Mouse (Mus musculus) gastrocnemius, postnatal 4 days (tissue): ENCODE measurements at regions not wholly inside any gene's neighbourhood (a gene's known extent, or its start where the extent isn't known, plus 50 kb on each side); places are given as distances from the start of the nearest gene placed in this dataset.
A peak's percentile ranks its signal among the peaks of the same experiment; 100 is the strongest.

Experiments used
- DNase-seq, 2 experiments: peaks; one replicate each; pipeline ENCODE4 v3.0.0; 2021 to 2022; ENCODE audit warnings: low spot score in 2 of 2, mixed read lengths in 2 of 2

DNA sequence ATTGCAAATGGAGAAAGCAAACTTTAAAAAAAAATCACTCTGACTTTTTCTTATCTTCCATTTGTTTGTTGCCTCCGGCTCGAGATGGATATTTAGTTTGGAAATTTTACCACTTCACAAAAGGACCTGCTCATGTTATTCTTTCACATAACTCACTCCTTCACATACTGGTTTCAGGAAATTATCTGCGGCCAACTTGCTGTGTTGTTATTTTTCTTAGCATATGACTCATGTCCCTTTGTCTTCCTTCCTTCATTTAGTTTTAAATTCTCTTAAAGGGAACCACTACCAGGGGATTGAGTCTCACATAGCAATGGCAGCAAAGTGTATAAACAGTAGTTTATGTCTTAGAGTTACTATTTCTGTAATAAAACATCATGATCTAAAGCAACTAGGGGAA lies 217.8 kb downstream of the Ahr start:
- no peak for DNase-seq

DNA sequence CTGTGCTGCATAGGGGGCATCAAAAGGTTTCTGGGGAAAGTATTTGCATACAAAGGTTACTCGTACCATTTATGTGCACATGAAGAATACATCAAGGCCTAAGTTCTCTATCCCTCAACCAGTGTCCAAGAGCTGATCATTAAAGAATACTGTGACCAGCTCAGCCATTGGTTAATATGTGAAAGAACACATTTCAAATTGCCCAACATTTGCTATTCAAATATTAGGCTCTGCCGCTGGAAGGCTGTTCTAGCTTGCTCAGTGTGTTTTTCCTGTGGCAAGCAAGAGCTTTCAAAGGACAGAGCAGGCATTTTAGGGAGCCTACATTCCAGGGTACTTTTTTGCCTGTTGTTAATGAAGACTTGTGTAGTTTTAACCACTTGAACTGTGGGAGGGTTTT lies 220.8 kb downstream of the Ahr start:
- no peak for DNase-seq

DNA sequence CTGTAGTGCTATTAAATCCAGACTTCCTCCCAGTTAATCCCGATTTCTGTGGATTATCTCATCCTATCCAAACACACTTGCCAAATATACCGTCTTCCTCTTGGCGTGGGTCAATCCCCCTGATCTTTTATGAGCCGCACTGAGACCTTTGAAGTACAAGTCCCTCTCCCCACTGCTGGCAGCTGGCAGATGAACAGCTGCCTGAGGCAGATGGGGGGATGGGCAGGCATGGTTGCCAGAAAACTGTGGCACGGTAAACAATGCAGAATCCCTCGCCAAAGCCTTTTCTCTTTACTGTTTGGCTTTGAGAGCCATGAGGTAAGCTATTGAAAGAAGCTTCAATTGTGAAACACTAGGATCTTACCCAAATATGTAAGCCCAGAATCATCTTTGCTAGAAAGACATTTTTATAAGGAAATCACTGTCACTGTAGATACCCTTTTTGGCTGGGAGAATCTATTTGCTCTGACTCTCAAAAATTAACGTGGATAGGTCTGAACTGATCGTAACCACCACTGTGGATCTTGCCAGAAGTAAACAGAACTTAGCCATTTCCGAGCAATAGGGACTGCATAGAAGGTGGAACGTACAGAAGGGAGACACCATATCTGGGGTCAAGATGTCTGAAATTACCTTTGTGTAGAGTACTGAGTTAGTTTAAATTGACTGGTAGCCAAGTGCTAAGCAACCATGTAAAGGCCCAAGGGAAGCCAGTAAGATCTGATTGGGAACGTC lies 221.5 kb downstream of the Ahr start:
- peak; percentile 41 to 77 for DNase-seq

DNA sequence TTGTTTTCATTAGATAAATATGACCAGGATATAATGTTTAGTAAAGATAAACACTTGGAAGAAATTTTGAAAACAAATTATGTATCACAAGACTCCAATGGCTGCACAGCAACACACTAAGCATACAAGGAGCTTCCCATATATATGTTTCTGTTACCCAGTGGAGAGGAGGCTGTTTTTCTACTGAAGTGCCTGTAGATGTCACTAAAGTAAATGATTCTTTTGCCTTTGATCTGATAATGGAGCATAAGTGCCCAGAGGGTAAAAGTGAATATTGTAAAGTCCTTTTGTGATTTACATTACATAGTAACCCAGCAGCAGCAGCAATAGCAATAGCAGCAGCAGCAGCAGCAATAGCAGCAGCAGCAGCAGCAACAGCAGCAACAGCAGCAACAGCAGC lies 226.3 kb downstream of the Ahr start:
- DNase-seq, result no peak

DNA sequence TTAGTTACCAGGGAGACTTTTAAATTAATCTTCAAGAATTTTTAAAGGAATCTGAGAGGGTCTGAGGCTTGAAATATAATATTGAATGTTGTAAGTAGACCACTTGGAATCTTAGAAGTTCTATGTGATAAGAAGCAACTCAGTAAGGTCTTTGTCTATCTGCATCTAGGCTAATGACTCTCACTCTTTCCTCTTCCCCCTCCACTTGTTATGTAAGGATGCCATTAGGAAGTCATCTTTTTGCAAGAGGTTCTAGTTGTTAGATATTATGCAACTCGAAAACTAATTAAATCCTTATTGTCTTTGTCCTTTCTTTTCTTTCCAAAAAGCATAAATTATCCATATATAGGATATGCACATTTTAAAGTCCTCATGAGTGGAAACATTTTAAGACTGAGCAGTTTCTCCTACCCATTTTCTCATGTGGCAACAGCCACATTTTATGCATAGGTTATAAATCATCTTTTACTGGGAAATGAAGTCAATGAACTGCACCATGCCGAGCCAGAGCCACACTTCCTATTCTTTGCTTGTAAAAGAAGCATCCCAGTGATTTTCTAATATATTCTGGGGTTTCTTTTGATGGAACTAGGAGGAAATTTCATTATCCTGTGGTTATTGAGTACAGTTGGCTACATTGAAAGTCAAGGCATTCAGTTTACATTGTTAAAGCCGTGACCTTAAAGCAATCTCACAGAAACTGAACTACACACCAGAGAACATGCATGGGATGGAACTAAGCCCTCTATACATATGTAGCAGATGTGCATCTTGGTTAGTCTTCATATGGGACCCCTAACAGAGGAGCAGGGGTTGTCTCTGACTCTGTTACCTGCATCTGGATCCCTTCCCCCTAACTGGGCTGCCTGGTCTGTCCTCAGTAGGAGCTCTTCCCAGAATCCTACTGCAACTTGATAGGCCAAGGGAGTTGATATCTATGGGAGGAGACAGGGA lies 230.8 kb downstream of the Ahr start:
- no peak for DNase-seq

DNA sequence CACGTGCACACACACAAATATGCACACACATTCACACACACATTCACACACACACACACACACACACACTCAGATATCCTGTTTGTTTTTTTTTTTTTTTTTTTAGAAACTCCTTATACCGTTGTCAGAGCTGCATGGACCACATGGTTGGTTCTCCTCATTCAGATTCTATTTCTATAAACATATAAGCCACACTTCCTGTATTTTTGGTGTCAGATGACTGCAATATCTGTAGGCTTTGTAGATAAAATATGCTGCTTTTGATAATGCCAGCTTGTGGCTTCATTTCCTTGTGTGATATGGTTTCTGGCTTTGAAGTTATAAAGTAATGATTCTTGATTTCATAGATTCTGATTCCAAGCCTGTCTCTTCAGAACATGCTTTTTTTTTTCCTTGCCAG lies 231.7 kb downstream of the Ahr start:
- no peak for DNase-seq

DNA sequence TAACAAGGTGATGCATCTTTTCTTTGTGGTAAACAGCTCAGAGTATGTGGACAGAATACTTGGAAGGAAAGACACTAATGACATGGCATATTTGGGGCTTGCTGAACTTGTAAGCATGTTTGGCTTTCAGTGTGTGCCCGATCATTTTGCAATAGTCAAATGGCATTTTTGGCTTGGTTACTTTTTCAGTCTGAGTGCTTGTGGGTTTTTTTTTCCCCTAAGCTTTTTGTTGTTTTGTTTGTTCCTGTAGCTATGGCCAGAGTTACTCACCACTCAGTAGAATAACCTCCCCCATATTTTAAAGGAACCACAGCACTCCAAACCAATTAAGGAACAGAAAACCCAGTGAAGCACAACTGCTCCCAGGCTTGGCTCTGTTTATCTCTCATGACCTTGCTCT lies 240.2 kb downstream of the Ahr start:
- no peak for DNase-seq

DNA sequence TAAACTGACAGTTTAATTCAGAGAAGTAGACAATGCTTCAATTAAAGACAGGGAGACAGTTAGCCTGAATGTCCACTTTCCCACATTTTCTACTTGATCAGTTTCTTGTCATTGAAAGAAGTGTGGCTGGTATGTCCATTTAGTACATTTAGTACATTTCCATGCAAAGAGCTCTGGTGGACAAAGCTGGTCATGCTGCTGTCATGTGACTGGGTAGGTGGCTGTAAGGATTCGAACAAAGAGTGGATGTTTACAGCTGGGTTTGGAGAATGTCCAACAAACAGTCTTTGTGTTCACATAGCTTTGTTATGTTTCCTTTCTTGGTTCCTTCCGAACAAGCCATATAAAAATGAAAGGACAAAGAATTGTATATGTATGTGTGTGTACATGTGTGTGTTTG lies 241.3 kb downstream of the Ahr start:
- DNase-seq, result no peak

DNA sequence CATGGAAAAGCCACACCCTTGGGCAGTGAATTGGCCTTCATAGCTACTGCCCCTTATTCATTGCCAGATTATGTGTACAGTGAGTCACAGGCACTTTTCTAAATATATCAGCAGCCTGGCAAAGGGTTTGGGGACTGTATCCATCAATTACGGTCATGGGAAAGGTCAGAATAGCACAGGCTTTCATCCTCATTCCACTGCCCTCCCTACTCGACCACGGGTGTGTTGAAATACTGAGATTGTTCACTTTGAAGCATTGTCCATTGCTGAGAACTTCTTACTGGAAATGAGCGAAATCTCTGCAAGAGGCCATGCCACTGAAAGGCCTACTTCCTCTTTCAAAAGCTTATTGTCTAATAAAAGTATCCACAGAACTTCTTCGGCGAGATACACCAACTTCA lies 242.9 kb downstream of the Ahr start:
- no peak for DNase-seq

DNA sequence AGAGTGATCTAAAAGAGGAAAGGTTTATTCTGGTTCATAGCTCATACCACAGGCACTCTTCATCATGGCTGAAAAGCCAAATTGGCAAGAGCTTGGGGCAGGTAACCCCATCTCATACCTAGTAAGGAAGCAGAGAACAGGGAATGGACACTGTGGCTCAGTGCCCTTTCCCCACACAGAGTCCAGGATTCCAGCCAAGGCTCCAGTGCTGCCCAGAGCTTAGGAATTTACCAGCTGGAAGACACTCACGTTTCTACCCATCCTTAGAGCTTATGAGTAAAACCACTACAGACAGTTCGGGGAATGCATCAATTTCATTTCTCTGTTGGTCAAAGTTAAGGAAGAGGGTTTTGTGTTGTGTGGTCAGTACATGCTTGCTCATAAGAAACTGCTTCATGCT lies 241.0 kb downstream of the Snx13 start:
- DNase-seq, result no peak

DNA sequence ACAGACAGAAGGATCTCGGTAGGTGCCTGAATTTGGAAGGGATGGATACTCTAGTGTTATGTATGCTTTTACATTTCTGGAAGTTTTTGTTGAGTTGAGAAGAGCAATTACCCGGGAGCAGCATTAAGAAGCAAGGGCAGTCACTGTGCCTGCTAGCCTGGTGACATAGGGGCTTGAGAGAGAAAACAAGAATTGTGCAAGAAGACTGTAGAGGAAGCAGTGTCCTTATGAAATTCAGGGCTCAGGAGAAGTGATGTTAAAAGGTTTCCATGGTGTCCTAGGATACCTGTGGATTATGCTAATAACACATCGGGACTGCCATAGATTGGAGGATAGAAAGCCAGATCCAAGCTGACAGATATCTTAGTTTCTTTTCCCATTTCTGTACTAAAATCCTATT lies 240.6 kb downstream of the Snx13 start:
- no peak for DNase-seq

DNA sequence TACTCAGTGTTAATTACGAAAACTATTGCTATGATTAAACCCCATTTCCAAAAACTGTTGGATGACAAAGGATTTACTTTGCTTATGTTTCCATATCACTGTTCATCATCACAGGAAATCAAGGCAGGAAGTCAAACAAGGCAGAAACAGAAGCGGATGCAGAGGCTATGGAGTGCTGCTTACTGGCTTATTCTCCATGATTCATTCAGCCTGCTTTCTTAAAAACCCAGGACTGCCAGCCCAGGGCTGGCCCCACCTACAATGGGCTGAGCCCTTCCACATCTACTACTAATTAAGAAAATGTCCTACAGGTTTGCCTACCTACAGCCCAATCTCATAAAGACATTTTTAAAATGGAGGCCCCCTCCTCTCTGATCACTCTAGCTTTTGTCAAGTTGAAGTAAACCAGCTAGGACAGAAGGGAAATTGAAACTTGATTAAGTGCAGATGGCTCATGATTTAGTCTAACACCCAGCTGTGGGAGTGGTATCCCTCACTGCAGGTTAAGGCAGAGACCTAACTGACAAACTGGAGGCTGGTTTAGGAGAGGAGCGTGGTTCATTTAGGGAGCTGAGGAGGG lies 240.1 kb downstream of the Snx13 start:
- no peak for DNase-seq

DNA sequence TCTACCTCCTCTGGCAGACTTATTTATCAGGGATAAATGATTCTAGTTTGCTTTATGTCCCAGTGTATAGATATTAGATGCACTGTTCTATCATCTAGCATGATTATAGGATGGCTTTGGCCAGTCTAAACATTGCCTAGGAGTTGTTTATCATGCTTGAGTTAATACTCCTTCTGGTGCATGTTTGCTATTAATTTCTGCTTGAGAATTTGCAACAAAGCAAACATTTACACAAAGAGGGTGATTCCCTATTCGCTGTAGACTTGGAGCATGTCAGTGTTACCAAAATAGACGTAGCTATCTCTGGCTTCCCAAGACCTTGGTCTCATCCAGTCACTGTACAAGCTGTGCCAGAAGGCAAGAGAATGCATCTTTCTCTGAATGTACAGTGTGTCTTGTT lies 237.4 kb downstream of the Snx13 start:
- DNase-seq, result no peak

DNA sequence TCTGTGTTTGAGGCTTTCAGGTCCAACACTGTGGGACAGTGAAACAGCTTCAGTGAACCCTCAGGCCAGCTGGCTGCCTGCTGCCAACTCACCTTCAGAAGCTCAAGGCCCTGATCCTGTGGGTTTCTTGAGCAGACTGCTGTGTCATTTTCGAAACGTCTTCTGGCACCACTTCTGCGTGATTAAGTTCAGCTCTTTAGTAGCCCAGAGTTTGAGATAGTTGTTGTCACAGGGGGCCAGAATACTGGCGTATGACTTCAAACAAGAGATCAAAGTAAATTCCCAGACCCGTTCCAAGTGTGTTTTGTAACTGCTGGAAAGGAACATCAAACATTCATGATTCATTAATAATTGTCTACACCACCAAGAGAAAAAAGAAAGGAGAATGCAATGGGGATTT lies 236.9 kb downstream of the Snx13 start:
- DNase-seq, result no peak

DNA sequence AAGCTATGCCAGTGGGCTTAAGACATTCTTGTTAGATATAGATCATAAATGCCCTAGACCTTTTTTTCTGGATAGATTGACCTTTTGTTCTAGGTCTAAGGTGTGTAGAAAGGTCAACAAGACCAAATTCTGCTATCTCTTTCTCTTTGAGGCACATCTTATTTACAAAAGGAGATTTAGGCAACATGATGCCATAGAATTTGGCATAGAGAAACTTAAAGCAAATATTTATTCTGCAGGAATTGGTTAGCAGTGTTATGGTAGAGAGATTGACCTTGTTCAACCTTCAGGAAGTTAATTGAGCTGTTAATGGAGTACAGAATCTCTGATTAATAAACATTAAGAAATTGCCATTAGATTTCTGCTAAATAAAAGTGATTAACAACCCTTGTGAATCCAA lies 236.4 kb downstream of the Snx13 start:
- no peak for DNase-seq

DNA sequence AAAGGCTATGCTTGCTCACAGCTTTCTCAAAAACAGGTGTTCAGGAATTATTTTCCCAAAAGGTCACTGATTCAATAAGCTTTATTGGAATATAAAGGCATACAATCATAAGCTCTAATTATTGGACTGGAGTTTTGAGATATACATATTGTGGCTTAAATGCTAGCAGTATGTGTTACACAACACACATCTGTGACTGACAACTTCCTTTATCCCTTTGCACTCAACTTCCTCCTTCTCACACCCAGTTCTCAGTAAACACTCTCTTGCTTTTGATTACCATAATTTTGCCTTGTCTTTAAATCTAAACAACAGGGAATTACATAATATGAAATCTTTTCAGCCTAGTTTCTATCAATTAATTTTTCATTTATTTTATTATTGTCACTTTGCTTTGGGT lies 222.5 kb downstream of the Snx13 start:
- DNase-seq, result no peak

DNA sequence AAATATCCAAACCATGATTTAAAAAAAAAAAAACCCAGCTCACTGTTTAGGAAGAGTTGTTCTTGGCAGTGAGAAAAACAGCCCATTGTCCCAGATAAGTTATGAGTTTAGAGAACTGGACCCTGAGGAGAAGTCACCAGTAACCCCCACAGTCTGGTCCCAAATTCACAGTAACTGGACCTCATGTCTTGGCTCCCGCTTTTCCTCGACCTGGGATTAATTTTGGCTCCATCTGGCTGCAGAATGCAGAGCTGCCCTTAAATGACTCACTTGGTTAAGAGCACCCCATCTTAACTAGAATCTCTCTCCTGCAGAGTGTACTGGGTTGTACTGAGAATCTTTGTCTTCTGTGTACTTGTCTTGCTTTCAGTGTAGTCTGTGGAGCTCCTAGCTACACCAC lies 221.0 kb downstream of the Snx13 start:
- no peak for DNase-seq

DNA sequence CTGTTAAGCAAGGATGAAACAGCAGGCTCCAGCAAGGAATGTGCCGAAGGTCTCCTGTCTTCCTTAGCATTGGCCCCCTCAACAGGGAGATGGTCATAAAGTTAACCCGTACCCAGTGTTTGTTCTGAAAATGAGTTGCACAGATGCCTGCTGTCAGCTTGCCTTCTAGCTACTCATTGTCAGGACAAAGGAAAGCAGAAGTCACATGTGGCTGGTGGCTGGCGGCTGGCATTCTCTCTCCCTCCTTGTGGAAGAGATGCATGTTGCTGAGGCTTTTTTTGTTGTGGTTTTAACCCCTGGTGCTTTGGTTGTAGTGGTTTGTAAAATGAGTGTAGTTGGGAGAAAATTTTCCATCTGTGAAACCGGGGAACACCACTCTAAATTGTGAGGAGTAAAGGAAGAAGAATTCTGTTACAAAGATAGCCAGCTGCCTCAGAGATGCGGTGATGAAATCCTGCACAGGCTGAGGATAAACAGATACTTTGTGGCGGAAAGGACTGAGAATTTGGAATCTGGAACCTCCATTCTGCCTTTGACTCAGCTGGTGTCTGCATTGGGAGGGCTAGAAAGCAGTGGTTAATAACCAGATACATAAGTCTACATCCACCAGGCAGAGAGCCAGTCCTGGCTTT lies 220.2 kb downstream of the Snx13 start:
- no peak for DNase-seq

DNA sequence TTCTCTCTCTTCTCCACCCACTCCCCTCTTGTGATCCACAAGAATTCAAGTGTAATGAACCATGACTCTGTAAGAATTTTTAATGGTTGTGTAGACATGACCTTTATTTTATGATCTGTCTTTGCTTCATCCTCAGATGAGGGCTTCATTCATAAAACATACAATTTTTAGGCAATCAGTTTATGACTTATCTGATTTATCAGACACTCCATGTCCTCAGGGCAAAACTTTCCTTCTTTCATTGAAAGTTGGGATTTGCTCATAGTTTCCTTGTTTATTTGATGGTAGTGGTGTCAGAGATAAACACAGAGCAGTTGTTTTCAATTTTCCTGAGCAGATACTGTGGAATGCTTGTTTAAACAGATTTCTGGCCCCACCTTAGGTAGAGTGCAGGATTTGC lies 212.8 kb downstream of the Snx13 start:
- no peak for DNase-seq

DNA sequence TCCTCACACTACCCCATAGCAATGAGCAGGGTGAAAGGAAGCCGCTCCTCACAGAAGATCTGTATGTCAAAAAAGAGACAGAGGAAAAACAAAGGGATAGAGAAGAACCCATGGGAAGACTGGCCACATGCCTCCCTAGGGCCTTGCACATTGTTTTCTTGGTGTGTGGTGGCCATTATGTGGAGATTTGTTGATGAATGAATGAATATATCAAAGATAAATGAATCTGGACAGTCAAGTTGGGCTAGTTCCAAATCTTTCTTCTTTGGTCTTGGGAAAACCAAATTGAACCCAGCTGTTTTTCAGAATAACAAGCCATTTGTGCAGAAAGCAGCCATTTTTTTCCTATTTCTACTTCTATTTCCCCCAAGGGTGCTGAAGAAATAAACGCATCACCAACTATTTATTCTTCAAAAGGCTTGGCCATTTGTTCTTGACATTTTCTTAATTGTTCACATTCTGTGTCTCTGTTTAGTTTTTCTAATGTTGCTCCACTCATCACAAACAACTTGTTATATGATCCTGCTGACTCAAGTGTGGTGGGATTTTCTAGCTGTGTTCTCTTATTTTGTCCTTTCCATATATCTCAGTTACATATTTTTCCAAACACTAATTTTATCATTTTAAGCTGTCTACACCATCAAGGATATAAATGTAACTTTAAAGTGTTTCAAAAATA lies 208.9 kb downstream of the Snx13 start:
- DNase-seq, result no peak

DNA sequence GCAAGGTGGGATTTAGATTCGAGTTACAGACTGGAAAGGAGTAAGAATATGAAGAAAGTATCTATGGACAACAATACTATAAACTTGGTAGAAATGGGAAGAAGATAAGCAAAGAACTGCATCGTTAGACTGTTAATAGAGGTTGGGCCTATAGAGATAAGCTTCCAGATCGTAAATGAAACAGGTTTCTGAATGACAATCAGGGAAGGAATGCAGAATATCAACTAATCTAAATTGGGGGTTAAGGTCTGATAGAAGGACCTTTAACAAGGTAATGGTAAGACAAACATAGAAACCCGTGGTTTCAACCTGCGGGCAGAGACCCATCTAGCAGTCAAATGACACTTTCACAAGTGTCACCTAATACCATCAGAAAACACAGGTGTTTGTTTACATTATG lies 201.5 kb downstream of the Snx13 start:
- DNase-seq, result no peak
